Mouse (Mus musculus) stomach, postnatal 0 days (tissue): ENCODE measurements around the gene Cavin3. TPM values are rescaled to one million over a fixed set of nuclear protein-coding genes. Genes with fewer than 3 reads are reported as not detected.

Experiments used
- ATAC-seq: fragments of 200-750 bp; cut with Nextera tagmentation; 2 replicates; pipeline ENCODE4 v1.8.0; 2017; ENCODE audit not compliant: low FRiP score, low TSS enrichment
- DNase-seq: peaks from one replicate; pipeline ENCODE4 v3.0.0-alpha.2; 2016; ENCODE audit warnings: low spot score
- H3K27ac ChIP-seq: fragments of 300-500 bp; sonication (generic); replicated peaks from 2 replicates; pipeline ENCODE4 v1.5.1; 2014; ENCODE audit warnings: mild to moderate bottlenecking, control low read depth
- H3K27me3 ChIP-seq: fragments of 300-500 bp; sonication (generic); 2 replicates; pipeline ENCODE4 v1.6.1; 2014; ENCODE audit warnings: low read length; ENCODE audit not compliant: control insufficient read depth, insufficient read depth
- H3K36me3 ChIP-seq: fragments of 300-500 bp; sonication (generic); 2 replicates; pipeline ENCODE4 v1.6.1; 2014; ENCODE audit warnings: low read length, mixed read lengths; ENCODE audit not compliant: control insufficient read depth, insufficient read depth
- H3K4me1 ChIP-seq: fragments of 300-500 bp; sonication (generic); replicated peaks from 2 replicates; pipeline ENCODE4 v1.6.1; 2014; ENCODE audit warnings: antibody characterized with exemption; ENCODE audit not compliant: control insufficient read depth, insufficient read depth
- H3K4me2 ChIP-seq: fragments of 300-500 bp; sonication (generic); replicated peaks from 2 replicates; pipeline ENCODE4 v1.6.1; 2014; ENCODE audit warnings: low read depth, mild to moderate bottlenecking, control low read depth, moderate library complexity
- H3K4me3 ChIP-seq: fragments of 300-500 bp; sonication (generic); 2 replicates; pipeline ENCODE4 v1.5.1; 2014; ENCODE audit warnings: low read depth, low read length, control low read depth
- H3K9ac ChIP-seq: fragments of 300-500 bp; sonication (generic); 2 replicates; pipeline ENCODE4 v1.6.1; 2014; ENCODE audit warnings: mild to moderate bottlenecking, low read length, control low read depth, mixed read lengths
- H3K9me3 ChIP-seq: fragments of 300-500 bp; sonication (generic); 2 replicates; pipeline ENCODE4 v1.6.1; 2016; ENCODE audit warnings: low read length; ENCODE audit not compliant: control insufficient read depth
- CTCF ChIP-seq: IDR thresholded peaks from 2 replicates; pipeline ENCODE4 v1.5.1; 2016; ENCODE audit warnings: antibody characterized with exemption, low read depth, mild to moderate bottlenecking, moderate library complexity
- EP300 ChIP-seq: optimal IDR thresholded peaks from 2 replicates; pipeline ENCODE3; 2016; ENCODE audit warnings: antibody characterized with exemption
- WGBS: fragments of 180-500 bp; shearing (Covaris S2); extraction: QIAGEN DNeasy Blood & Tissue Kit; methylation state at CpG from one replicate; pipeline ENCODE4 v1.1.7; 2014; 5-methylcytosine and 5-hydroxymethylcytosine counted together
- polyA plus RNA-seq: library from polyadenylated mRNA; unstranded; fragments of >200 nt; fragmentation: Nextera tagmentation; extraction: Ambion mirVana; gene quantifications from 2 replicates; pipeline ENCODE4 v1.2.1, GENCODE M21; 2015

Cavin3 gene
- polyA plus RNA-seq, 1 experiment from 2014 or later, result 184 TPM

GRCm38 (mm10) chr7:105507257-105507656, 25.2 kb upstream of the Cavin3 start:
- Histone ChIP-seq H3K9ac (no peak overlapping the region), H3K9me3 (no peaks in the 10 kb centered on the region), H3K27ac (no peak overlapping the region), H3K4me1 (no peaks in the 10 kb centered on the region), H3K4me2 (no peak overlapping the region), H3K27me3 (no peaks in the 10 kb centered on the region), H3K36me3 (no peaks in the 10 kb centered on the region), H3K4me3 (no peak overlapping the region)
- 61% methylated on average over 4 of the region's 4 CpGs for WGBS
- TF ChIP-seq EP300 (no peak), CTCF (no peak)
- no peak for DNase-seq
- no peak for ATAC-seq

DNA sequence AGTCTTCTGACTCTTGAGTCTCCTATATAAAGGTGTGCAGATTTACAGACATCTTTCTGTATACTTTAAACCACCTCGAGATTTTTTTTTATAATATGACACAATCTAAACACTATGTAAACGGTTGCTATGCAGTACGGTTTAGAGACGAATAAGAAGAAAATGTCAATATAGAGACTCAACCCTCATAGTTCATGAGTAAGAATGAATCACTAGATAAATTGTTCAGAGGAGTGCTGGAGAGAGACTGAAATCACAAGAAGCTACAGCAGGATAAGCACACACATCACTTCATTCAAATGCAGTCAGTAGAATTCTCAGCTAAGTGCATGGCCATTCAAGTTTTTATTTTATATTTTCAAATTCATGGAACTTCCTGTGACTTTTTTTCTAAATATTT, 19.9 kb upstream of the Cavin3 start:
- no peak for DNase-seq
- no peaks in the 10 kb centered on the region for H3K9me3 ChIP-seq
- H3K27me3 ChIP-seq, result no peaks in the 10 kb centered on the region
- H3K4me1 ChIP-seq, result no peaks in the 10 kb centered on the region
- no peak overlapping the region for H3K27ac ChIP-seq
- TF ChIP-seq EP300, result no peak
- TF ChIP-seq CTCF, result no peak
- ATAC-seq, result peak; percentile 42; the same call in 1 of the 2 replicates
- no peak overlapping the region for H3K9ac ChIP-seq
- no peak overlapping the region for H3K4me3 ChIP-seq
- 32% methylated on average over 4 of the region's 4 CpGs for WGBS
- H3K4me2 ChIP-seq, result no peak overlapping the region
- H3K36me3 ChIP-seq, result no peaks in the 10 kb centered on the region

DNA sequence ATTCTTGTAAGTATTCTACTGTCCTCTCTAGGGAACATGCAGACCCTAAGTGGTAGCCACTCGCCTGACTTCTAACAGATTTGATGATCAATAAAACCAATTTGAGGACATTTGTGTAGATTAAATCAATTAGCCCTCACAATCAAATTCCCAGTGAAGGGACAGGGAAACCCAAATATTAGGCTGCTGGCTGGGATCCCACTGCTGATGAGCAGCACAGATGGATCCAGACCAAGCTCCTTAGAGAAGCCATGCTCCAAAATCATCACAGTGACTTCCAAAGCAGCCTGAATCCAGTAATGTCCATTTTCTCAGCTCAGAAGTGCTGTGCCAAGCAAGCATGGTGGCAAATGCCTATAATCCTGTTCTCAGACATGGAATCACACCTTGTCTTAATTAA, 17.6 kb upstream of the Cavin3 start:
- H3K9me3 ChIP-seq, result no peaks in the 10 kb centered on the region
- no peaks in the 10 kb centered on the region for H3K4me1 ChIP-seq
- H3K27me3 ChIP-seq, result no peaks in the 10 kb centered on the region
- H3K4me3 ChIP-seq, result no peak overlapping the region
- no peak overlapping the region for H3K27ac ChIP-seq
- ATAC-seq (no peak), DNase-seq (no peak)
- no peak overlapping the region for H3K4me2 ChIP-seq
- no peaks in the 10 kb centered on the region for H3K36me3 ChIP-seq
- WGBS, result 82% methylated on average over 1 of the region's 1 CpGs
- TF ChIP-seq EP300, result no peak
- TF ChIP-seq CTCF, result no peak
- no peak overlapping the region for H3K9ac ChIP-seq

- no peaks in the 10 kb centered on the region for H3K36me3 ChIP-seq
- H3K4me2 ChIP-seq, result no peak overlapping the region
- 0 out of 2 replicates have a peak overlapping the region, but pooled peaks have one; percentile 4 for H3K27ac ChIP-seq
- no peak for DNase-seq
- H3K27me3 ChIP-seq, result no peaks in the 10 kb centered on the region
- TF ChIP-seq CTCF (no peak), EP300 (no peak)
- 44% methylated on average over 10 of the region's 10 CpGs for WGBS
- H3K9ac ChIP-seq, result no peak overlapping the region
- 0 out of 2 replicates have a peak, but pooled peaks have one; percentile 47 for ATAC-seq
- H3K9me3 ChIP-seq, result no peaks in the 10 kb centered on the region
- no peaks in the 10 kb centered on the region for H3K4me1 ChIP-seq
- no peak overlapping the region for H3K4me3 ChIP-seq
Measured at GRCm38 (mm10) chr7:105498854-105499492, 16.9 kb upstream of the Cavin3 start.

DNA sequence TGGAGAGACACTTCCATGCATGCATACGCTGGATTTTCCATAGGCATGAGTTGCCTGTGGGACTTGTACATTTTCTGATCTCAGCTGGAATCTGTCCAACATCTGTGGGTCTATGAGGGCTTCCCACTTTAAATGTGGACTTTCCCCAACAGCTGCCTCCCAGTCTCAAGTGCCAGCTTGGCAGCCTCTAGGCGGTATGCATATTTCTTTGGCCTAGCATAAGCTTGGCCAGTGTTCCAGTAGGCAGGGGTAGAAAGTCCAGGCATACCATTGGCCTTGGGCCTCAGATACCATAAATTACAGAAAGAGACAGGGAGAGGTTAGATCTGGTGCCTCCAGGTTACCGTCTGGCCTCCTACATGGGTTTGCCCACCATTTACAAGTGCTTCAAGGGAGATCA, 15.8 kb upstream of the Cavin3 start:
- H3K9me3 ChIP-seq, result no peaks in the 10 kb centered on the region
- no peaks in the 10 kb centered on the region for H3K36me3 ChIP-seq
- TF ChIP-seq CTCF (no peak), EP300 (no peak)
- ATAC-seq (no peak), DNase-seq (no peak)
- no peak overlapping the region for H3K9ac ChIP-seq
- H3K4me2 ChIP-seq, result no peak overlapping the region
- H3K27ac ChIP-seq, result no peak overlapping the region
- 77% methylated on average over 3 of the region's 3 CpGs for WGBS
- H3K27me3 ChIP-seq, result no peaks in the 10 kb centered on the region
- H3K4me1 ChIP-seq, result no peaks in the 10 kb centered on the region
- H3K4me3 ChIP-seq, result no peak overlapping the region

- Histone ChIP-seq H3K9me3 (no peaks in the 10 kb centered on the region), H3K27ac (no peak overlapping the region), H3K4me3 (no peak overlapping the region), H3K36me3 (no peaks in the 10 kb centered on the region), H3K9ac (no peak overlapping the region), H3K27me3 (no peaks in the 10 kb centered on the region), H3K4me2 (no peak overlapping the region), H3K4me1 (no peaks in the 10 kb centered on the region)
- TF ChIP-seq EP300 (no peak), CTCF (no peak)
- ATAC-seq (no peak), DNase-seq (no peak)
- WGBS, result 68% methylated on average over 6 of the region's 6 CpGs
Measured at GRCm38 (mm10) chr7:105487104-105487876, 5.2 kb upstream of the Cavin3 start.
